Mouse (Mus musculus): Measurements from ENCODE around the gene Ptprq.

GRCm38 (mm10) chr10:107752351-107753143, 32.7 kb upstream of the Ptprq start:
- TF ChIP-seq CHD2 (IDR thresholded peaks at IDR 0.05; ENCODE audit: low read depth, low read length) (no peak), MAFK (IDR thresholded peaks at IDR 0.05; ENCODE audit: insufficient read depth, low read depth, low read length) (no peak)
